In genomic region chr4:135370372-135370771, GRCm38 (mm10) we compare ENCODE assay signal across 17 mouse cellular contexts. TPM values are rescaled to one million over a fixed set of nuclear protein-coding genes. Genes with fewer than 3 reads are reported as not detected.
"Had no signal": no experiment of that assay in that cellular context is flagged by ENCODE, and none has a peak within 500 bp of the region (broad histone marks: within the 10 kb centered on the region; RNA-seq: fewer than 3 reads in every experiment).

No protein-coding gene starts in this region.

- H3K9ac ChIP-seq: neural tube, embryonic 13.5 days; neural tube, embryonic 15.5 days; stomach, embryonic 15.5 days had no signal

- H3K27ac ChIP-seq: neural tube, embryonic 13.5 days; neural tube, embryonic 15.5 days; stomach, embryonic 15.5 days; stomach, postnatal 0 days had no signal

- H3K36me3 ChIP-seq: neural tube, embryonic 13.5 days; neural tube, embryonic 15.5 days; stomach, embryonic 15.5 days had no signal

- H3K27me3 ChIP-seq: neural tube, embryonic 13.5 days; neural tube, embryonic 15.5 days; stomach, embryonic 15.5 days had no signal

- H3K4me2 ChIP-seq: neural tube, embryonic 13.5 days; neural tube, embryonic 15.5 days; stomach, embryonic 15.5 days had no signal

- H3K9me3 ChIP-seq: neural tube, embryonic 13.5 days; neural tube, embryonic 15.5 days; stomach, embryonic 15.5 days had no signal

- H3K4me3 ChIP-seq: neural tube, embryonic 13.5 days; neural tube, embryonic 15.5 days; stomach, embryonic 15.5 days had no signal

- DNase-seq: retina, postnatal 1 day; right cerebral cortex, adult 18-20 months; right cerebral cortex, postnatal 14 days; right cerebral cortex, postnatal 25 days; right cerebral cortex, postnatal 4 days; spleen, adult 18-20 months; thymus, adult 18-20 months; thymus, adult 2 months; thymus, postnatal 14 days; thymus, postnatal 25 days; thymus, postnatal 36 days; thymus, postnatal 4 days had no signal

- H3K4me1 ChIP-seq: neural tube, embryonic 13.5 days; neural tube, embryonic 15.5 days; stomach, embryonic 15.5 days had no signal

RNA-seq across cellular contexts. Expression of gene Ncmap, which starts 27.7 kb away (rescaled TPM):
- total RNA-seq: neutrophil, adult 5-6 weeks had no signal
